Mouse (Mus musculus) hindbrain, embryonic 11.5 days (tissue): ENCODE results near the gene Gm20661. TPM values are rescaled to one million over a fixed set of nuclear protein-coding genes. Genes with fewer than 3 reads are reported as not detected.
A peak's percentile ranks its signal among the peaks of the same experiment; 100 is the strongest.

Experiments
- ATAC-seq: fragments of 200-750 bp; cut with Nextera tagmentation; 2 replicates; pipeline ENCODE4 v1.8.0; 2017; ENCODE audit warnings: mild to moderate bottlenecking, moderate TSS enrichment, moderate library complexity; ENCODE audit not compliant: low FRiP score
- DNase-seq: peaks from one replicate; pipeline ENCODE4 v3.0.0-alpha.2; 2015; ENCODE audit warnings: low spot score
- H3K27ac ChIP-seq: fragments of 300-500 bp; sonication (generic); 2 replicates; pipeline ENCODE4 v1.5.1; 2014; ENCODE audit warnings: mild to moderate bottlenecking, low read depth, low read length
- H3K27me3 ChIP-seq: fragments of 300-500 bp; sonication (generic); 2 replicates; pipeline ENCODE4 v1.6.1; 2014; ENCODE audit warnings: mild to moderate bottlenecking, low read length, moderate library complexity, mixed read lengths; ENCODE audit not compliant: control insufficient read depth, insufficient read depth
- H3K36me3 ChIP-seq: fragments of 300-500 bp; sonication (generic); 2 replicates; pipeline ENCODE4 v1.6.1; 2014; ENCODE audit warnings: mild to moderate bottlenecking, low read length, moderate library complexity, mixed read lengths; ENCODE audit not compliant: control insufficient read depth, insufficient read depth
- H3K4me1 ChIP-seq: fragments of 300-500 bp; sonication (generic); replicated peaks from 2 replicates; pipeline ENCODE4 v1.6.1; 2014; ENCODE audit warnings: low read length, mixed read lengths; ENCODE audit not compliant: control insufficient read depth, insufficient read depth
- H3K4me2 ChIP-seq: fragments of 300-500 bp; sonication (generic); replicated peaks from 2 replicates; pipeline ENCODE4 v1.6.1; 2014; ENCODE audit warnings: mild to moderate bottlenecking, low read depth, low read length
- H3K4me3 ChIP-seq: fragments of 300-500 bp; sonication (generic); 2 replicates; pipeline ENCODE4 v1.5.1; 2014; ENCODE audit warnings: low read depth, low read length
- H3K9ac ChIP-seq: fragments of 300-500 bp; sonication (generic); 2 replicates; pipeline ENCODE4 v1.6.1; 2014; ENCODE audit warnings: low read depth, low read length
- H3K9me3 ChIP-seq: fragments of 300-500 bp; sonication (generic); 2 replicates; pipeline ENCODE4 v1.6.1; 2016; ENCODE audit warnings: low read length; ENCODE audit not compliant: control insufficient read depth
- WGBS: fragments of 180-500 bp; shearing (Covaris S2); extraction: QIAGEN DNeasy Blood & Tissue Kit; methylation state at CpG from one replicate; pipeline ENCODE4 v1.1.7; 2014; 5-methylcytosine and 5-hydroxymethylcytosine counted together
- polyA plus RNA-seq: library from polyadenylated mRNA; unstranded; fragments of >200 nt; fragmentation: Nextera tagmentation; extraction: Ambion mirVana; gene quantifications from 2 replicates; pipeline ENCODE4 v1.2.1, GENCODE M21; 2014

Gm20661 gene
- polyA plus RNA-seq, 1 experiment from 2014 or later, result 1.8 TPM

- H3K9me3 ChIP-seq, result no peaks in the 10 kb centered on the region
- DNase-seq (no peak), ATAC-seq (no peak)
- H3K36me3 ChIP-seq, result no peaks in the 10 kb centered on the region
- no peaks in the 10 kb centered on the region for H3K4me1 ChIP-seq
- 78% methylated on average over 10 of the region's 10 CpGs for WGBS
- H3K4me2 ChIP-seq, result no peak overlapping the region
- no peak overlapping the region for H3K4me3 ChIP-seq
- H3K27ac ChIP-seq, result no peak overlapping the region
- H3K27me3 ChIP-seq, result no peaks in the 10 kb centered on the region
- no peak overlapping the region for H3K9ac ChIP-seq
Measured at GRCm38 (mm10) chr9:107974491-107975171, 8.2 kb upstream of the Gm20661 start.

GRCm38 (mm10) chr9:107975399-107976386 is 7.2 kb upstream of the Gm20661 start, which contains the start of gene Uba7:
TSS of gene Uba7 (plus strand) at chr9:107975505.
- Histone ChIP-seq H3K4me2 (no peak within 1 kb of the TSS), H3K27ac (no peak within 1 kb of the TSS)
- 70% methylated on average over 12 of the region's 12 CpGs for WGBS

GRCm38 (mm10) chr9:107978815-107979214 is 4.0 kb upstream of the Gm20661 start:
- Histone ChIP-seq H3K27me3 (no peaks in the 10 kb centered on the region; the same call in 1 of the 2 replicates), H3K36me3 (no peaks in the 10 kb centered on the region), H3K9me3 (no peaks in the 10 kb centered on the region), H3K4me1 (peaks cover 2% of the 10 kb centered on the region; the same call in 1 of the 2 replicates), H3K9ac (no peak overlapping the region), H3K27ac (no peak overlapping the region), H3K4me3 (no peak overlapping the region), H3K4me2 (no peak overlapping the region)
- no peak for DNase-seq
- WGBS, result 90% methylated on average over 12 of the region's 12 CpGs
- ATAC-seq, result no peak

More at GRCm38 (mm10) chr9:107975399-107976386, 7.2 kb upstream of the Gm20661 start, which contains the start of gene Uba7:
- Histone ChIP-seq H3K9ac (no peak within 1 kb of the TSS), H3K4me3 (no peak within 1 kb of the TSS), H3K4me1 (no peaks in the 10 kb centered on the region), H3K9me3 (no peaks in the 10 kb centered on the region), H3K27me3 (no peaks in the 10 kb centered on the region), H3K36me3 (no peaks in the 10 kb centered on the region)
- no peak for DNase-seq
- ATAC-seq, result no peak

GRCm38 (mm10) chr9:107981684-107982605 is 913 bp upstream of the Gm20661 start:
- ATAC-seq, result no peak
- Histone ChIP-seq H3K4me1 (peaks cover 2% of the 10 kb centered on the region; the same call in 1 of the 2 replicates), H3K27me3 (peaks cover 7% of the 10 kb centered on the region), H3K9me3 (no peaks in the 10 kb centered on the region), H3K27ac (peak overlapping the region; percentile 83), H3K4me3 (no peak overlapping the region), H3K9ac (peak overlapping the region; percentile 54), H3K4me2 (peak overlapping the region; percentile 21), H3K36me3 (no peaks in the 10 kb centered on the region)
- peak; percentile 53 for DNase-seq
- whole genome bisulfite sequencing, result 44% methylated on average over 7 of the region's 7 CpGs

GRCm38 (mm10) chr9:107983421-107983890 is 598 bp downstream of the Gm20661 start:
- H3K27me3 ChIP-seq, result peaks cover 7% of the 10 kb centered on the region
- peaks cover 2% of the 10 kb centered on the region; the same call in 1 of the 2 replicates for H3K4me1 ChIP-seq
- ATAC-seq (no peak), DNase-seq (peak; percentile 61)
- no peaks in the 10 kb centered on the region for H3K36me3 ChIP-seq
- H3K27ac ChIP-seq, result peak overlapping the region; percentile 73
- H3K9ac ChIP-seq, result no peak overlapping the region
- 48% methylated on average over 4 of the region's 4 CpGs for WGBS
- H3K4me2 ChIP-seq, result peak overlapping the region; percentile 22
- peak overlapping the region; percentile 64; the same call in 1 of the 2 replicates for H3K4me3 ChIP-seq
- H3K9me3 ChIP-seq, result no peaks in the 10 kb centered on the region

GRCm38 (mm10) chr9:107984052-107984753 is 1.3 kb downstream of the Gm20661 start:
- WGBS, result 60% methylated on average over 19 of the region's 19 CpGs
- peaks cover 2% of the 10 kb centered on the region; the same call in 1 of the 2 replicates for H3K4me1 ChIP-seq
- H3K36me3 ChIP-seq, result no peaks in the 10 kb centered on the region
- ATAC-seq, result no peak
- peak overlapping the region; percentile 64 for H3K4me3 ChIP-seq
- peak overlapping the region; percentile 89 for H3K4me2 ChIP-seq
- DNase-seq, result no peak
- H3K9ac ChIP-seq, result no peak overlapping the region; the same call in 1 of the 2 replicates
- no peaks in the 10 kb centered on the region for H3K9me3 ChIP-seq
- H3K27ac ChIP-seq, result peak overlapping the region; percentile 72
- H3K27me3 ChIP-seq, result peaks cover 7% of the 10 kb centered on the region

GRCm38 (mm10) chr9:107984754-107985055 is 1.8 kb downstream of the Gm20661 start:
- H3K9me3 ChIP-seq, result no peaks in the 10 kb centered on the region
- no peaks in the 10 kb centered on the region for H3K36me3 ChIP-seq
- peak overlapping the region; percentile 89 for H3K4me2 ChIP-seq
- WGBS, result 50% methylated on average over 9 of the region's 9 CpGs
- H3K27ac ChIP-seq, result peak overlapping the region; percentile 62; the same call in 1 of the 2 replicates
- H3K4me1 ChIP-seq, result peaks cover 2% of the 10 kb centered on the region; the same call in 1 of the 2 replicates
- peak overlapping the region; percentile 64 for H3K4me3 ChIP-seq
- H3K27me3 ChIP-seq, result peaks cover 7% of the 10 kb centered on the region
- DNase-seq, result no peak
- ATAC-seq, result no peak
- H3K9ac ChIP-seq, result no peak overlapping the region; the same call in 1 of the 2 replicates
